In the genomic region with DNA sequence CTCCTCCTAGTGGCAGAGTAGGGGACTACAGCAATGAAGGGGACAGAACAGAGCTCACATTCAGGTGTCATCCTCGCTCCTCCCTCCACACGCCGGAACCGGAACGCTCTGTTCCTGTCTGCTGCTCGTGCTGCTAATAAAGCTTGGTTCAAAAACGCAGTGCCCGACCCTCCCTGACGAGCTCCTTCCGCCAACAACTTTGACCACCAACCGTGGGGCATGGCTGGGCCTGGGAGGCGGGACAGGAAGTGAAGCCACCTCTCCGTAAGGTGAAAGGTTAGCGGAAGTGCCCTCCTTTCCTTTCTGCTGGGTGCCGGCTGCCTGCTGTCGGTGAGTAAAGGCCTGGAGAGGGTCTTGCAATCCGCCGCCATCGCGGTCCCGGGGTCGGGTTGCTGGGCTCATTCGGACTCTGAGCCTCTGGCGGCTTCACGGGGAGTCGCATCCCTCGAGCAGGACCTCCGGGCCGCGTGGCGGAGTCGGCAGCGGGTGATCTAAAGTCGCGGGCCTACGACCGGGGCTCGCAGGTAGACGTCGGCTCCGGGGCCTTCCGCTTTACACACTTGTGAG, we compare ENCODE assay signal across 8 mouse cellular contexts. TPM values are rescaled to one million over a fixed set of nuclear protein-coding genes. Genes with fewer than 3 reads are reported as not detected.
DNase-seq lines count a peak whose midpoint lies in the region; ATAC-seq lines count a peak whose summit lies in the region.

A gene (plus strand): TSS at position 172 of the 567 bp plus-strand sequence.

- peak within 1 kb of the TSS; percentile 74 for H3K27ac ChIP-seq in lung, embryonic 16.5 days (ENCODE audit: low read length)

- peak within 1 kb of the TSS; percentile 77 for H3K9ac ChIP-seq in lung, embryonic 16.5 days (ENCODE audit: low read length)

- DNase-seq in MEL-GATA-1-ER (ENCODE audit: extremely low read depth, low read depth) = peak; percentile 99
- DNase-seq in cerebellum, adult 8-10 months = peak; percentile 97
- peak; percentile 100 for DNase-seq in forelimb bud, embryonic 11.5 days (ENCODE audit: low read depth, low spot score)
- peak; percentile 94 for DNase-seq in layer of hippocampus, adult 9-10 months (ENCODE audit: low spot score)
- peak; percentile 88 for DNase-seq in ovary, postnatal 10 days (ENCODE audit: low spot score)
- peak; percentile 95 to 99 for DNase-seq in thymus, postnatal 10 days (ENCODE audit: low spot score in 2 of 2)

- peak; percentile 99 for ATAC-seq in hematopoietic stem cell, adult 5-6 weeks (replicated peaks in 1 of 2; ENCODE audit: insufficient read depth in 1 of 2, low FRiP score in 2 of 2, low TSS enrichment in 1 of 2, low read depth in 1 of 2, poor library complexity in 2 of 2, severe bottlenecking in 2 of 2)
- ATAC-seq in lung, embryonic 16.5 days (ENCODE audit: low read depth) = peak; percentile 99

- H3K4me1 ChIP-seq in lung, embryonic 16.5 days (replicated peaks; ENCODE audit: control insufficient read depth, insufficient read depth, low read length) = peaks cover 15% of the 10 kb centered on the region

- H3K9me3 ChIP-seq in lung, embryonic 16.5 days (ENCODE audit: control insufficient read depth, low read length) = no peaks in the 10 kb centered on the region

- H3K4me2 ChIP-seq in lung, embryonic 16.5 days (ENCODE audit: low read depth, low read length) = peak within 1 kb of the TSS; percentile 88

- H3K27me3 ChIP-seq in lung, embryonic 16.5 days (ENCODE audit: control insufficient read depth, insufficient read depth, low read depth, low read length) = no peaks in the 10 kb centered on the region

- H3K36me3 ChIP-seq in lung, embryonic 16.5 days (ENCODE audit: control insufficient read depth, insufficient read depth, low read length) = peaks cover 21% of the 10 kb centered on the region

- H3K4me3 ChIP-seq in lung, embryonic 16.5 days (ENCODE audit: low read length) = peak within 1 kb of the TSS; percentile 61

- under 1% methylated on average over 42 of the region's 42 CpGs for WGBS in lung, embryonic 16.5 days

RNA-seq across cellular contexts. Expression of the gene that starts here (rescaled TPM):
- total RNA-seq in hematopoietic stem cell, adult 5-6 weeks (2017) = 2,436 and 4,983 TPM in 2 replicates
- polyA plus RNA-seq in lung, embryonic 16.5 days (2015; fragmentation: Nextera tagmentation; extraction: Ambion mirVana) = 273 and 291 TPM in 2 replicates

Comparison
In these comparisons a context has a peak if more than half of its experiments do, and no peak if none do; other contexts are left out.
1. Peak in every context shown above with its lines: DNase-seq, ATAC-seq, H3K4me3 ChIP-seq and H3K27ac ChIP-seq.